8 mouse cellular contexts compared by ENCODE assay signal in genomic region chr10:9900315-9901070, GRCm38 (mm10). TPM values are rescaled to one million over a fixed set of nuclear protein-coding genes. Genes with fewer than 3 reads are reported as not detected.
A peak's percentile ranks its signal among the peaks of the same experiment; 100 is the strongest.
DNase-seq lines count a peak whose midpoint lies in the region; TF ChIP-seq lines count a peak whose summit lies in the region.

No protein-coding gene starts in this region.

- TF ChIP-seq POLR2A in bone marrow macrophage, adult 2 months (IDR thresholded peaks at IDR 0.05; ENCODE audit: borderline replicate concordance, low read depth, low read length): no peak

- peaks cover 13% of the 10 kb centered on the region for H3K4me1 ChIP-seq in bone marrow macrophage, adult 2 months (ENCODE audit: control insufficient read depth, insufficient read depth, low read length)
- peaks cover 31% of the 10 kb centered on the region for H3K4me1 ChIP-seq in forebrain, embryonic 10.5 days

- peak overlapping the region; percentile 99 for H3K4me3 ChIP-seq in bone marrow macrophage, adult 2 months (ENCODE audit: insufficient read depth, low read length)
- H3K4me3 ChIP-seq in forebrain, embryonic 10.5 days: peak overlapping the region; percentile 84

- H3K9me3 ChIP-seq in forebrain, embryonic 10.5 days: no peaks in the 10 kb centered on the region

- under 1% methylated on average over 80 of the region's 81 CpGs for WGBS in forebrain, embryonic 10.5 days

- H3K36me3 ChIP-seq in forebrain, embryonic 10.5 days (replicated peaks): no peaks in the 10 kb centered on the region

- no peaks in the 10 kb centered on the region for H3K27me3 ChIP-seq in forebrain, embryonic 10.5 days (ENCODE audit: poor library complexity, severe bottlenecking)

- H3K27ac ChIP-seq in bone marrow macrophage, adult 2 months (ENCODE audit: insufficient read depth, low read depth, low read length): peak overlapping the region; percentile 90
- H3K27ac ChIP-seq in forebrain, embryonic 10.5 days: peak overlapping the region; percentile 97

- no peak for TF ChIP-seq CTCF in bone marrow macrophage, adult 2 months (IDR thresholded peaks at IDR 0.05; ENCODE audit: low read depth, low read length)

- peak; percentile 64 for DNase-seq in cerebellum, adult 11-12 months
- DNase-seq in cerebellum, postnatal 25 days: no peak
- DNase-seq in forebrain, embryonic 10.5 days (ENCODE audit: extremely low spot score, low spot score): peak; percentile 65
- peak; percentile 47 for DNase-seq in heart, postnatal 4 days
- DNase-seq in left cerebral cortex, adult 11 months (ENCODE audit: low spot score): peak; percentile 11
- peak; percentile 20 for DNase-seq in lung, postnatal 36 days
- DNase-seq in right cerebral cortex, postnatal 14 days: peak; percentile 37

RNA-seq across cellular contexts. Expression of gene Stxbp5, which starts 0.4 kb away (rescaled TPM):
- polyA plus RNA-seq in bone marrow macrophage, adult 2 months (2012; ENCODE audit: insufficient read depth, insufficient read length, missing spikeins): 43.3 and 48.5 TPM in 2 replicates
- polyA plus RNA-seq in forebrain, embryonic 10.5 days (2016; fragmentation: Nextera tagmentation; extraction: Ambion mirVana): 2.7 and 4.2 TPM in 2 replicates
- 10 to 100 TPM; 13.7 to 15.3 TPM for total RNA-seq in heart, postnatal 4 days (2021)

Comparison
In these comparisons a context has a peak if more than half of its experiments do, and no peak if none do; other contexts are left out.
1. DNase-seq: peak in cerebellum, adult 11-12 months (single experiment), forebrain, embryonic 10.5 days (single experiment), heart, postnatal 4 days (single experiment), left cerebral cortex, adult 11 months (single experiment), lung, postnatal 36 days (single experiment) and right cerebral cortex, postnatal 14 days (single experiment); none in cerebellum, postnatal 25 days (0 of 2).